Mouse (Mus musculus): Measurements from ENCODE around the gene Ppt1.

DNA sequence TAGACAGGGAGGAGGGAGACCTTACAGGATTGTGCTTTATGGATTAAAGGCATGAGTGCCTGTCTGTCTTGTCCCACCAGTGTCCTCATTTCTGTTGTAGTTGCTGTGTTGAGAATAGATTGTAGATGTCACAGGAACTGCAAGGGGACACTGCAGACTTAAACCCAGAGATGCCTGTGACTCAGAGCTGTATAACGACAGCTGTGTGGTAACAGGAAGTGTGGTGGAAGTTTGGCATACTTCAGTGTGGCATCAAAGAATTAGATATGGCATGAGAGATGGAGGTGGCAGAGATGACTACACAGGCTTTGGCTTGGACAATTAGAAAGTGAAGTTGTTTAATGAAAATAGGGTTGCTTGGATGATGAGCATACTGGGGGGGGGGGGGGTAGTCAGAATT is 2.4 kb downstream of the Ppt1 start:
- TF ChIP-seq POLR2A (IDR thresholded peaks at IDR 0.05; ENCODE audit: borderline replicate concordance, extremely low read depth, insufficient read depth, insufficient read length, poor library complexity, severe bottlenecking) (no peak), CTCF (IDR thresholded peaks at IDR 0.05; ENCODE audit: borderline replicate concordance, extremely low read depth, insufficient read depth, insufficient read length) (no peak)

Measured in brain, embryonic 14.5 days (tissue).